Mouse (Mus musculus) B cell, adult 62 days (primary cell): ENCODE measurements around the gene Wdr44. TPM values are rescaled to one million over a fixed set of nuclear protein-coding genes. Genes with fewer than 3 reads are reported as not detected.

Experiments used
- total RNA-seq: library from RNA; stranded (reverse); gene quantifications from 4 replicates; pipeline ENCODE4 v1.2.4, GENCODE M21; 2023

Wdr44 gene
- 43.9 to 49.6 TPM (median 45.8 TPM) in 4 replicates for total RNA-seq

DNA sequence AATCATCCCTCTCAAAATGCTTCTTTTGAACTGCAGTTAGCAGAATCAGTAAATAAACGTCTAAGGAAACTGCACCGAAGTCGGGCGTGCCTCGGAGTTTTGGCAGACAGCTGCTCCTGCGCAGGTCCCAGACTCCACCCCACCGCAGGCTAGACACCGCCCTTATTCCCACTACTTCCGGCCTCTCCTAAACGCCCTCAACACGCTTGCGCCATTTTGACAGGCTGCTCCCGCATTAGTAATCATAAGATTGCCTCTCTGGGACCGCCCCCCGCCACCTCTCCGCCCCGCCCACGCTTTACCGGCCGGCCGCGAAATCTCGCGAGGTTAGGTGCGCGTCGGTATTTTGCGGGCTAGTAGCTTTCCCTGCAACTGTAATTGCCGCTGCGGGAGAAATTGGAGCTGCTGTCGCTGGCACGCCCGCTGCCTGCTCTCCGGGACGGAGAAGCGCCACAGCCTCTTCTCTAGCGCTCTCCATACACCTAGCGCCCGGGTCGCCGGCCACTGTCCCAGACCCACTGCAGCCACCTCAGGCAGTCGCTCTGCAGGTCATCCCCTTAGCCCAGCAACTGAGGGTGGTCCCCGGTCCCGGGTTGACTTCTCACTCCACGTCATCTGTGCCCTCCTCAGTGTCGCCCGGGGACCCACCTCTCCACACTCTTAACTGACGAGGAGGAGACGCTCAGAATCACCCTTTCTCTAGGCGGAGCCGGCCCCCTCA lies at the start of gene Wdr44:
Wdr44 (plus strand) TSS at position 330 of the 721 bp plus-strand sequence.

Other genes starting within 250 kb of the Wdr44 start
- not detected in 4 replicates for gene Gm4907, start 189.5 kb downstream of the Wdr44 start, total RNA-seq